Mouse (Mus musculus): Measurements from ENCODE around the gene Abcb8. TPM values are rescaled to one million over a fixed set of nuclear protein-coding genes. Genes with fewer than 3 reads are reported as not detected.

Gene Abcb8
- total and polyA plus RNA-seq, 3 experiments, result 81.2 to 151 (median 89.8) TPM

- peak overlapping the region; percentile 92 for H3K27ac ChIP-seq
- peaks cover 6% of the 10 kb centered on the region for H3K4me1 ChIP-seq (ENCODE audit: control insufficient read depth, insufficient read depth, low read length)
- intact Hi-C loops (cut with DNase I), result loop anchor here (2.0 kb wide), 1 partner anchor 15 kb away; no protein-coding TSS in a partner anchor
- DNase-seq, result peak; percentile 85 to 88
- no peaks in the 10 kb centered on the region; the same call in 1 of the 2 replicates for H3K27me3 ChIP-seq (ENCODE audit: control insufficient read depth, insufficient read depth, low read length)
- TF ChIP-seq EP300 (IDR thresholded peaks at IDR 0.05; ENCODE audit: insufficient read depth, low read depth, low read length) (peak; percentile 49; the same call in 1 of the 2 replicates), CTCF (IDR thresholded peaks at IDR 0.05) (no peak), POLR2A (IDR thresholded peaks at IDR 0.05; ENCODE audit: insufficient read depth, low read depth, low read length) (peak; percentile 80)
- H3K79me2 ChIP-seq (replicated peaks; ENCODE audit: control insufficient read depth, insufficient read depth, low read length), result no peaks in the 10 kb centered on the region
- H3K9ac ChIP-seq (ENCODE audit: low read depth, low read length), result peak overlapping the region; percentile 72
- WGBS, result under 1% methylated on average over 30 of the region's 41 CpGs
- H3K4me3 ChIP-seq, result peak overlapping the region; percentile 66
- no peaks in the 10 kb centered on the region; the same call in 1 of the 2 replicates for H3K36me3 ChIP-seq (ENCODE audit: control insufficient read depth, insufficient read depth, low read length)
These were observed 41.7 kb upstream of the Abcb8 start for GRCm38 (mm10) chr5:24351701-24352171.

GRCm38 (mm10) chr5:24352251-24352859, 41.1 kb upstream of the Abcb8 start:
- TF ChIP-seq EP300 (IDR thresholded peaks at IDR 0.05; ENCODE audit: insufficient read depth, low read depth, low read length) (no peak), CTCF (IDR thresholded peaks at IDR 0.05) (no peak), POLR2A (IDR thresholded peaks at IDR 0.05; ENCODE audit: insufficient read depth, low read depth, low read length) (peak; percentile 16; the same call in 1 of the 2 replicates)
- Histone ChIP-seq H3K27me3 (ENCODE audit: control insufficient read depth, insufficient read depth, low read length) (no peaks in the 10 kb centered on the region; the same call in 1 of the 2 replicates), H3K9ac (ENCODE audit: low read depth, low read length) (peak overlapping the region; percentile 57), H3K36me3 (ENCODE audit: control insufficient read depth, insufficient read depth, low read length) (no peaks in the 10 kb centered on the region; the same call in 1 of the 2 replicates), H3K27ac (peak overlapping the region; percentile 92), H3K4me3 (peak overlapping the region; percentile 66; the same call in 1 of the 2 replicates), H3K79me2 (replicated peaks; ENCODE audit: control insufficient read depth, insufficient read depth, low read length) (no peaks in the 10 kb centered on the region), H3K4me1 (ENCODE audit: control insufficient read depth, insufficient read depth, low read length) (peaks cover 6% of the 10 kb centered on the region)
- intact Hi-C loops (cut with DNase I), result loop anchor here (2.0 kb wide), 1 partner anchor 16 kb away; no protein-coding TSS in a partner anchor
- peak; percentile 71 to 74 for DNase-seq
- 15% methylated on average over 24 of the region's 24 CpGs for WGBS

- Histone ChIP-seq H3K9ac (ENCODE audit: low read depth, low read length) (no peak overlapping the region), H3K79me2 (replicated peaks; ENCODE audit: control insufficient read depth, insufficient read depth, low read length) (no peaks in the 10 kb centered on the region), H3K27ac (peak overlapping the region; percentile 92; the same call in 1 of the 2 replicates), H3K4me1 (ENCODE audit: control insufficient read depth, insufficient read depth, low read length) (peaks cover 6% of the 10 kb centered on the region), H3K4me3 (no peak overlapping the region), H3K27me3 (ENCODE audit: control insufficient read depth, insufficient read depth, low read length) (no peaks in the 10 kb centered on the region; the same call in 1 of the 2 replicates), H3K36me3 (ENCODE audit: control insufficient read depth, insufficient read depth, low read length) (no peaks in the 10 kb centered on the region; the same call in 1 of the 2 replicates)
- intact Hi-C loops (cut with DNase I), result loop anchor here (2.0 kb wide), 1 partner anchor 17 kb away; no protein-coding TSS in a partner anchor
- no peak for DNase-seq
- WGBS, result 36% methylated on average over 4 of the region's 4 CpGs
- TF ChIP-seq EP300 (IDR thresholded peaks at IDR 0.05; ENCODE audit: insufficient read depth, low read depth, low read length), result no peak
- TF ChIP-seq CTCF (IDR thresholded peaks at IDR 0.05), result no peak
- TF ChIP-seq POLR2A (IDR thresholded peaks at IDR 0.05; ENCODE audit: insufficient read depth, low read depth, low read length), result no peak
These were observed 40.1 kb upstream of the Abcb8 start for GRCm38 (mm10) chr5:24353327-24353726.

- Histone ChIP-seq H3K36me3 (ENCODE audit: control insufficient read depth, insufficient read depth, low read length) (no peaks in the 10 kb centered on the region), H3K27me3 (ENCODE audit: control insufficient read depth, insufficient read depth, low read length) (no peaks in the 10 kb centered on the region; the same call in 1 of the 2 replicates), H3K27ac (no peak overlapping the region), H3K79me2 (replicated peaks; ENCODE audit: control insufficient read depth, insufficient read depth, low read length) (no peaks in the 10 kb centered on the region), H3K4me3 (no peak overlapping the region), H3K4me1 (ENCODE audit: control insufficient read depth, insufficient read depth, low read length) (no peaks in the 10 kb centered on the region), H3K9ac (ENCODE audit: low read depth, low read length) (no peak overlapping the region)
- no peak for TF ChIP-seq POLR2A (IDR thresholded peaks at IDR 0.05; ENCODE audit: insufficient read depth, low read depth, low read length)
- TF ChIP-seq CTCF (IDR thresholded peaks at IDR 0.05), result no peak
- no peak for TF ChIP-seq EP300 (IDR thresholded peaks at IDR 0.05; ENCODE audit: insufficient read depth, low read depth, low read length)
- WGBS, result 54% methylated on average over 4 of the region's 4 CpGs
- intact Hi-C loops (cut with DNase I), result loop anchor here (1.0 to 5.0 kb wide), 2 partner anchors 20 to 36 kb away; partner anchors contain the start of genes Abcb8 and Atg9b
- DNase-seq, result no peak
These were observed 36.7 kb upstream of the Abcb8 start for GRCm38 (mm10) chr5:24356764-24357163.

- no peak overlapping the region for H3K4me3 ChIP-seq
- no peaks in the 10 kb centered on the region; the same call in 1 of the 2 replicates for H3K27me3 ChIP-seq (ENCODE audit: control insufficient read depth, insufficient read depth, low read length)
- no peaks in the 10 kb centered on the region for H3K4me1 ChIP-seq (ENCODE audit: control insufficient read depth, insufficient read depth, low read length)
- no peaks in the 10 kb centered on the region for H3K36me3 ChIP-seq (ENCODE audit: control insufficient read depth, insufficient read depth, low read length)
- no peaks in the 10 kb centered on the region for H3K79me2 ChIP-seq (replicated peaks; ENCODE audit: control insufficient read depth, insufficient read depth, low read length)
- peak; percentile 62 to 68 for DNase-seq
- H3K27ac ChIP-seq, result no peak overlapping the region
- 13% methylated on average over 7 of the region's 7 CpGs for WGBS
- H3K9ac ChIP-seq (ENCODE audit: low read depth, low read length), result no peak overlapping the region
- peak; percentile 73 for TF ChIP-seq CTCF (IDR thresholded peaks at IDR 0.05)
- TF ChIP-seq POLR2A (IDR thresholded peaks at IDR 0.05; ENCODE audit: insufficient read depth, low read depth, low read length), result no peak
- TF ChIP-seq EP300 (IDR thresholded peaks at IDR 0.05; ENCODE audit: insufficient read depth, low read depth, low read length), result 0 out of 2 replicates have a peak, but pooled peaks have one; percentile 59
- intact Hi-C loops (cut with DNase I), result loop anchor here (1.0 to 5.0 kb wide), 2 partner anchors 21 to 35 kb away; partner anchors contain the start of genes Abcb8 and Atg9b
These were observed 36.0 kb upstream of the Abcb8 start for GRCm38 (mm10) chr5:24357461-24357860.

Data from heart, adult 2 months (tissue).